Mouse (Mus musculus) E14TG2a.4 (cell line): ENCODE measurements at regions not wholly inside any gene's neighbourhood (a gene's known extent, or its start where the extent isn't known, plus 50 kb on each side); places are given as distances from the start of the nearest gene placed in this dataset.

Source experiments
- CTCF ChIP-seq: conservative IDR thresholded peaks from 2 replicates; pipeline ENCODE4 v1.5.1; 2014; ENCODE audit warnings: low read length
- NANOG ChIP-seq: IDR thresholded peaks from 2 replicates; pipeline ENCODE4 v1.6.1; 2014; ENCODE audit warnings: borderline replicate concordance, low read length, mixed read lengths
- POU5F1 ChIP-seq: IDR thresholded peaks from 2 replicates; pipeline ENCODE4 v1.6.1; 2014; ENCODE audit warnings: low read length, borderline replicate concordance

DNA sequence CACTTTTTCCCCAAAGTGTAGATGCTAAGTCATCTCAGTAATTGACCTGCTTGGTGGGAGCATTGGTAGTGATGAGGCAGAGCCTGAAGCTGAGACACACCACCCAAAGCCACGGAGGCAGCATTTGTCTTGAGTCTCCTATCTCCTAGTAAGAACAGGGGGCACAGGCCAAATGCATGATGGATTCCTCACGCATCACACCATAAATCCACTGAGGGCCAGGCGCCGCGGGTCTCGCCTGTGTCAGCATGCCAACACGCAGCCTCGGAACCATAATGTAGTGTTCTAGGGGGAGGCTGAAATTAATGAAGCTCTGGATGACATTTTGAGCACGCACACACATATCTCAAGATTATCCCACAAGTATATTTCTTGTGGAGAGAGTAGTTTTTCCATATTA lies 521.5 kb downstream of the Bnc2 start:
- no peak for TF ChIP-seq CTCF
- no peak for TF ChIP-seq POU5F1
- TF ChIP-seq NANOG: no peak
